15 mouse cellular contexts compared by ENCODE assay signal in the genomic region with DNA sequence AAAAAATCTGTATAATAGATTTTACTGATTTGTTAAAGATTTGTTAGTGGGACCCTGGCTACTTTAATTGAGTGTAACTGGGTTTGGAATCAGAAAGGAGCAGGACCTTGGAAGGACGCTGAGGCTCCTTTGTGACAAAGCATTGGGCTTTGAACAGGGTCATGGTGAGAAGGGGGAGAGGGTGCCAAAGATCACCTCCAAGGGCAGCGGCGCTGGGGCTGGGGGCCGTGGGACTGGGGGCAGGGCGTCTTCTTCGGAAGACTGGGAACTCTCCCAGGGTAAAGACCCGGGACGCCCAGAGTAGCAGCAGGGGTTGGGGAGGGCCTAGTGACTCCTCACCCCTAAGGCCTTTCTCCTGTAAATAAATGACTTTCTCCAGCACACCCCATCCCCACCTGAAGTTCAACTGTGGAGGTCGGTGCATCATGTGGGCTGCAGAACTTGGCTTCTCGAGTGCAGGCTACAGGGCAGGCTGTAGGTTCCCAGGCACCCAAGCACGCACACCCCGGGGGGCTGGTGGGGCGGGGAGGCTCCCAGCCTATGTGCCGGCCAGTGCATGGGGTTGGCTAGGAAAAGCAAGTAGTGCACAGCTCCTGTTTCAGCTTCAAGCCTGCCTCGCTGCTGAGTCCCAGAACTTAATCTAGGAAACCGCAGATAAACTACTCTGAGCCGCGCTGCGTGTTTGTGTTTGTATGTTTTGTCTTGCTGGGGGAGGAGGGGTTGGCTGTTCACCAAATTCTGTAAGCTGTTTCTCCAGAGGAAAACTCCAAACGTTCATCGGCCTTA. TPM values are rescaled to one million over a fixed set of nuclear protein-coding genes. Genes with fewer than 3 reads are reported as not detected.
DNase-seq lines count a peak whose midpoint lies in the region; ATAC-seq and TF ChIP-seq lines count a peak whose summit lies in the region.
"Had no signal": no experiment of that assay in that cellular context is flagged by ENCODE, and none has a peak within 500 bp of the region (broad histone marks: within the 10 kb centered on the region; RNA-seq: fewer than 3 reads in every experiment).

No protein-coding gene starts in this region.

- H3K4me1 ChIP-seq in heart, postnatal 0 days (ENCODE audit: control insufficient read depth, insufficient read depth), result peaks cover 36% of the 10 kb centered on the region
- H3K4me1 ChIP-seq in heart, embryonic 11.5 days (ENCODE audit: control insufficient read depth, insufficient read depth, low read length), result peaks cover 44% of the 10 kb centered on the region
- H3K4me1 ChIP-seq in lung, postnatal 0 days (ENCODE audit: insufficient read depth, low read depth, low read length), result peaks cover 18% of the 10 kb centered on the region; the same call in 1 of the 2 replicates
- H3K4me1 ChIP-seq in embryonic facial prominence, embryonic 15.5 days, result peaks cover 50% of the 10 kb centered on the region
- H3K4me1 ChIP-seq in stomach, postnatal 0 days (replicated peaks; ENCODE audit: control insufficient read depth, insufficient read depth), result peaks cover 13% of the 10 kb centered on the region

- no peaks in the 10 kb centered on the region for H3K9me3 ChIP-seq in heart, postnatal 0 days (replicated peaks; ENCODE audit: control insufficient read depth, low read length)
- H3K9me3 ChIP-seq in heart, embryonic 11.5 days (replicated peaks; ENCODE audit: control insufficient read depth, low read length), result no peaks in the 10 kb centered on the region
- no peaks in the 10 kb centered on the region for H3K9me3 ChIP-seq in lung, postnatal 0 days (ENCODE audit: low read length)
- no peaks in the 10 kb centered on the region for H3K9me3 ChIP-seq in embryonic facial prominence, embryonic 15.5 days (replicated peaks)
- H3K9me3 ChIP-seq in stomach, postnatal 0 days (ENCODE audit: control insufficient read depth, low read length), result no peaks in the 10 kb centered on the region
- H3K9me3 ChIP-seq: limb, embryonic 15.5 days; megakaryocyte, embryonic 14.5 days had no signal

- H3K4me3 ChIP-seq in heart, postnatal 0 days (ENCODE audit: low read depth, low read length), result no peak overlapping the region
- H3K4me3 ChIP-seq in heart, embryonic 11.5 days (ENCODE audit: low read depth, low read length), result no peak overlapping the region
- H3K4me3 ChIP-seq in lung, postnatal 0 days (ENCODE audit: low read depth, low read length), result no peak overlapping the region
- no peak overlapping the region for H3K4me3 ChIP-seq in embryonic facial prominence, embryonic 15.5 days (replicated peaks)
- no peak overlapping the region for H3K4me3 ChIP-seq in stomach, postnatal 0 days (ENCODE audit: low read depth, low read length)
- H3K4me3 ChIP-seq: limb, embryonic 15.5 days; megakaryocyte, embryonic 14.5 days had no signal

- 0 out of 2 replicates have a peak overlapping the region, but pooled peaks have one; percentile 52 for H3K27ac ChIP-seq in heart, postnatal 0 days (ENCODE audit: low read depth)
- no peak overlapping the region for H3K27ac ChIP-seq in heart, embryonic 11.5 days (ENCODE audit: low read depth, low read length)
- peak overlapping the region; percentile 69; the same call in 1 of the 2 replicates for H3K27ac ChIP-seq in lung, postnatal 0 days (ENCODE audit: low read length)
- H3K27ac ChIP-seq in embryonic facial prominence, embryonic 15.5 days (replicated peaks), result peak overlapping the region; percentile 65
- H3K27ac ChIP-seq in stomach, postnatal 0 days (replicated peaks), result peak overlapping the region; percentile 71
- H3K27ac ChIP-seq: limb, embryonic 15.5 days had no signal

- no peak for ATAC-seq in heart, postnatal 0 days (ENCODE audit: insufficient read depth, low read depth)
- no peak for ATAC-seq in heart, embryonic 11.5 days (replicated peaks; ENCODE audit: insufficient number of reproducible peaks, low FRiP score, low TSS enrichment)
- ATAC-seq in lung, postnatal 0 days, result no peak
- ATAC-seq in embryonic facial prominence, embryonic 15.5 days (ENCODE audit: insufficient number of reproducible peaks, low FRiP score, low TSS enrichment, low read depth), result no peak
- ATAC-seq in stomach, postnatal 0 days (ENCODE audit: low FRiP score, low TSS enrichment), result no peak
- ATAC-seq: forebrain, postnatal 0 days had no signal

- no peak overlapping the region for H3K9ac ChIP-seq in heart, postnatal 0 days (replicated peaks; ENCODE audit: low read depth, low read length)
- H3K9ac ChIP-seq in heart, embryonic 11.5 days (ENCODE audit: low read depth, low read length), result no peak overlapping the region
- no peak overlapping the region for H3K9ac ChIP-seq in lung, postnatal 0 days (replicated peaks; ENCODE audit: low read depth)
- no peak overlapping the region for H3K9ac ChIP-seq in embryonic facial prominence, embryonic 15.5 days
- no peak overlapping the region for H3K9ac ChIP-seq in stomach, postnatal 0 days (ENCODE audit: low read length)
- H3K9ac ChIP-seq: forebrain, postnatal 0 days; limb, embryonic 15.5 days had no signal

- no peaks in the 10 kb centered on the region for H3K36me3 ChIP-seq in heart, postnatal 0 days (replicated peaks; ENCODE audit: control insufficient read depth, insufficient read depth, low read length)
- H3K36me3 ChIP-seq in heart, embryonic 11.5 days (ENCODE audit: control insufficient read depth, insufficient read depth, low read length), result no peaks in the 10 kb centered on the region
- no peaks in the 10 kb centered on the region for H3K36me3 ChIP-seq in lung, postnatal 0 days (ENCODE audit: insufficient read depth, low read length)
- H3K36me3 ChIP-seq in embryonic facial prominence, embryonic 15.5 days, result no peaks in the 10 kb centered on the region
- H3K36me3 ChIP-seq in stomach, postnatal 0 days (ENCODE audit: control insufficient read depth, insufficient read depth, low read length), result no peaks in the 10 kb centered on the region
- H3K36me3 ChIP-seq: limb, embryonic 15.5 days had no signal

- no peak for TF ChIP-seq EP300 in heart, postnatal 0 days (IDR thresholded peaks at IDR 0.05; ENCODE audit: low read depth)
- TF ChIP-seq EP300 in lung, postnatal 0 days (IDR thresholded peaks at IDR 0.05), result no peak
- no peak for TF ChIP-seq EP300 in stomach, postnatal 0 days (optimal IDR thresholded peaks at IDR 0.05)

- no peaks in the 10 kb centered on the region for H3K27me3 ChIP-seq in heart, postnatal 0 days (ENCODE audit: control insufficient read depth, insufficient read depth, low read length)
- no peaks in the 10 kb centered on the region for H3K27me3 ChIP-seq in heart, embryonic 11.5 days (ENCODE audit: control insufficient read depth, insufficient read depth, low read length)
- H3K27me3 ChIP-seq in lung, postnatal 0 days (replicated peaks; ENCODE audit: insufficient read depth, low read length), result no peaks in the 10 kb centered on the region
- H3K27me3 ChIP-seq in embryonic facial prominence, embryonic 15.5 days, result no peaks in the 10 kb centered on the region
- H3K27me3 ChIP-seq in stomach, postnatal 0 days (ENCODE audit: control insufficient read depth, insufficient read depth, low read length), result no peaks in the 10 kb centered on the region
- H3K27me3 ChIP-seq: limb, embryonic 15.5 days had no signal

- DNase-seq in heart, postnatal 0 days (ENCODE audit: low spot score), result no peak
- DNase-seq in lung, postnatal 0 days (ENCODE audit: low spot score), result no peak
- no peak for DNase-seq in lung, postnatal 4 days
- no peak for DNase-seq in stomach, postnatal 0 days (ENCODE audit: low spot score)
- no peak for DNase-seq in frontal cortex, postnatal 25 days (ENCODE audit: low spot score in 2 of 2)
- DNase-seq: cerebellum, adult 11-12 months; forebrain, postnatal 0 days; layer of hippocampus, adult 9-11 months; thymus, postnatal 36 days had no signal

- no peak overlapping the region for H3K4me2 ChIP-seq in heart, postnatal 0 days (ENCODE audit: low read depth, low read length)
- no peak overlapping the region for H3K4me2 ChIP-seq in heart, embryonic 11.5 days
- no peak overlapping the region for H3K4me2 ChIP-seq in lung, postnatal 0 days (replicated peaks; ENCODE audit: low read depth, low read length)
- H3K4me2 ChIP-seq in embryonic facial prominence, embryonic 15.5 days (replicated peaks), result 0 out of 2 replicates have a peak overlapping the region, but pooled peaks have one; percentile 4
- no peak overlapping the region for H3K4me2 ChIP-seq in stomach, postnatal 0 days (replicated peaks; ENCODE audit: low read depth)
- H3K4me2 ChIP-seq: limb, embryonic 15.5 days had no signal

- 43% methylated on average over 21 of the region's 21 CpGs for WGBS in heart, postnatal 0 days
- 39% methylated on average over 21 of the region's 21 CpGs for WGBS in heart, embryonic 11.5 days (ENCODE audit: insufficient replicate concordance)
- 48% methylated on average over 21 of the region's 21 CpGs for WGBS in lung, postnatal 0 days
- WGBS in embryonic facial prominence, embryonic 15.5 days, result 28% methylated on average over 21 of the region's 21 CpGs
- 38% methylated on average over 21 of the region's 21 CpGs for WGBS in stomach, postnatal 0 days

- TF ChIP-seq CTCF in heart, postnatal 0 days (IDR thresholded peaks at IDR 0.05; ENCODE audit: low read depth), result no peak
- TF ChIP-seq CTCF in lung, postnatal 0 days (IDR thresholded peaks at IDR 0.05), result no peak
- TF ChIP-seq CTCF in stomach, postnatal 0 days (IDR thresholded peaks at IDR 0.05; ENCODE audit: low read depth), result no peak

RNA-seq across cellular contexts. Expression of gene Sema4c, which starts 9.9 kb away (rescaled TPM):
- 11.9 and 13.2 TPM in 2 replicates for total RNA-seq in heart, postnatal 0 days (2014; rRNA removed; ENCODE audit: low replicate concordance)
- 5.7 and 6.1 TPM in 2 replicates for polyA plus RNA-seq in heart, postnatal 0 days (2015; fragmentation: Nextera tagmentation; extraction: Ambion mirVana)
- 0.96 and 2.1 TPM in 2 replicates for polyA plus RNA-seq in heart, embryonic 11.5 days (2014; fragmentation: Nextera tagmentation; extraction: Ambion mirVana)
- 11.7 and 15.0 TPM in 2 replicates for polyA plus RNA-seq in lung, postnatal 0 days (2015; fragmentation: Nextera tagmentation; extraction: Ambion mirVana)
- polyA plus RNA-seq in embryonic facial prominence, embryonic 15.5 days (2015; fragmentation: Nextera tagmentation; extraction: Ambion mirVana), result 18.6 and 19.6 TPM in 2 replicates
- polyA plus RNA-seq in stomach, postnatal 0 days (2015; fragmentation: Nextera tagmentation; extraction: Ambion mirVana), result 5.0 and 5.1 TPM in 2 replicates

RNA-seq across cellular contexts. Expression of gene Ankrd39, which starts 20.8 kb away (rescaled TPM):
- 32.7 and 34.9 TPM in 2 replicates for total RNA-seq in heart, postnatal 0 days (2014; rRNA removed; ENCODE audit: low replicate concordance)
- polyA plus RNA-seq in heart, postnatal 0 days (2015; fragmentation: Nextera tagmentation; extraction: Ambion mirVana), result 26.6 and 29.0 TPM in 2 replicates
- polyA plus RNA-seq in heart, embryonic 11.5 days (2014; fragmentation: Nextera tagmentation; extraction: Ambion mirVana), result 19.9 and 25.1 TPM in 2 replicates
- polyA plus RNA-seq in lung, postnatal 0 days (2015; fragmentation: Nextera tagmentation; extraction: Ambion mirVana), result 19.4 and 23.1 TPM in 2 replicates
- 25.7 and 29.5 TPM in 2 replicates for polyA plus RNA-seq in embryonic facial prominence, embryonic 15.5 days (2015; fragmentation: Nextera tagmentation; extraction: Ambion mirVana)
- polyA plus RNA-seq in stomach, postnatal 0 days (2015; fragmentation: Nextera tagmentation; extraction: Ambion mirVana), result 19.5 and 20.1 TPM in 2 replicates

RNA-seq across cellular contexts. Expression of gene Gm42417, which starts 28.8 kb away (rescaled TPM):
- total RNA-seq in heart, postnatal 0 days (2014; rRNA removed; ENCODE audit: low replicate concordance), result not detected in 2 replicates
- 1.2 TPM in 1 of 2 replicates, not detected in the other for polyA plus RNA-seq in heart, postnatal 0 days (2015; fragmentation: Nextera tagmentation; extraction: Ambion mirVana)
- polyA plus RNA-seq in heart, embryonic 11.5 days (2014; fragmentation: Nextera tagmentation; extraction: Ambion mirVana), result 0.44 TPM in 1 of 2 replicates, not detected in the other
- 0.62 TPM in 1 of 2 replicates, not detected in the other for polyA plus RNA-seq in lung, postnatal 0 days (2015; fragmentation: Nextera tagmentation; extraction: Ambion mirVana)
- polyA plus RNA-seq in embryonic facial prominence, embryonic 15.5 days (2015; fragmentation: Nextera tagmentation; extraction: Ambion mirVana), result 0.25 and 0.40 TPM in 2 replicates
- polyA plus RNA-seq in stomach, postnatal 0 days (2015; fragmentation: Nextera tagmentation; extraction: Ambion mirVana), result 0.28 and 0.33 TPM in 2 replicates
- total RNA-seq: adrenal gland, postnatal 25 days had no signal
- polyA plus RNA-seq: spleen, adult 2 months had no signal

RNA-seq across cellular contexts. Expression of gene Ankrd23, which starts 31.3 kb away (rescaled TPM):
- 62.2 and 93.8 TPM in 2 replicates for total RNA-seq in heart, postnatal 0 days (2014; rRNA removed; ENCODE audit: low replicate concordance)
- polyA plus RNA-seq in heart, postnatal 0 days (2015; fragmentation: Nextera tagmentation; extraction: Ambion mirVana), result 26.7 and 34.2 TPM in 2 replicates
- polyA plus RNA-seq in heart, embryonic 11.5 days (2014; fragmentation: Nextera tagmentation; extraction: Ambion mirVana), result 9.8 and 13.6 TPM in 2 replicates
- polyA plus RNA-seq in lung, postnatal 0 days (2015; fragmentation: Nextera tagmentation; extraction: Ambion mirVana), result 6.2 and 10.5 TPM in 2 replicates
- polyA plus RNA-seq in embryonic facial prominence, embryonic 15.5 days (2015; fragmentation: Nextera tagmentation; extraction: Ambion mirVana), result 17.6 and 21.6 TPM in 2 replicates
- polyA plus RNA-seq in stomach, postnatal 0 days (2015; fragmentation: Nextera tagmentation; extraction: Ambion mirVana), result 6.1 and 8.5 TPM in 2 replicates

RNA-seq across cellular contexts. Expression of gene Cnnm3, which starts 56.3 kb away (rescaled TPM):
- total RNA-seq in heart, postnatal 0 days (2014; rRNA removed; ENCODE audit: low replicate concordance), result 10.2 and 21.4 TPM in 2 replicates
- 2.0 and 2.2 TPM in 2 replicates for polyA plus RNA-seq in heart, postnatal 0 days (2015; fragmentation: Nextera tagmentation; extraction: Ambion mirVana)
- polyA plus RNA-seq in heart, embryonic 11.5 days (2014; fragmentation: Nextera tagmentation; extraction: Ambion mirVana), result 2.5 and 3.9 TPM in 2 replicates
- 3.3 TPM in 2 replicates for polyA plus RNA-seq in lung, postnatal 0 days (2015; fragmentation: Nextera tagmentation; extraction: Ambion mirVana)
- 3.8 and 4.3 TPM in 2 replicates for polyA plus RNA-seq in embryonic facial prominence, embryonic 15.5 days (2015; fragmentation: Nextera tagmentation; extraction: Ambion mirVana)
- polyA plus RNA-seq in stomach, postnatal 0 days (2015; fragmentation: Nextera tagmentation; extraction: Ambion mirVana), result 1.6 and 2.0 TPM in 2 replicates
